Mouse (Mus musculus): ENCODE data around the gene Grm7.

- no peak for TF ChIP-seq EP300 (IDR thresholded peaks at IDR 0.05; ENCODE audit: low read depth)
- TF ChIP-seq CTCF (IDR thresholded peaks at IDR 0.05; ENCODE audit: low read depth), result no peak
These were observed 78.0 kb downstream of the Grm7 start for GRCm38 (mm10) chr6:110723371-110723770.
